Mouse (Mus musculus) kidney, embryonic 15.5 days (tissue): ENCODE results near the gene Cant1. TPM values are rescaled to one million over a fixed set of nuclear protein-coding genes. Genes with fewer than 3 reads are reported as not detected.

Experiments used
- ATAC-seq: fragments of 200-750 bp; cut with Nextera tagmentation; replicated peaks from 2 replicates; pipeline ENCODE4 v1.8.0; 2017; ENCODE audit warnings: moderate TSS enrichment; ENCODE audit not compliant: low FRiP score
- H3K27ac ChIP-seq: fragments of 300-500 bp; sonication (generic); 2 replicates; pipeline ENCODE4 v1.5.1; 2015; ENCODE audit warnings: mild to moderate bottlenecking, inconsistent platforms
- H3K27me3 ChIP-seq: fragments of 300-500 bp; sonication (generic); 2 replicates; pipeline ENCODE4 v1.6.1; 2015; ENCODE audit warnings: inconsistent platforms
- H3K36me3 ChIP-seq: fragments of 300-500 bp; sonication (generic); 2 replicates; pipeline ENCODE4 v1.6.1; 2015; ENCODE audit warnings: inconsistent platforms
- H3K4me1 ChIP-seq: fragments of 300-500 bp; sonication (generic); 2 replicates; pipeline ENCODE4 v1.6.1; 2015; ENCODE audit warnings: inconsistent platforms
- H3K4me2 ChIP-seq: fragments of 300-500 bp; sonication (generic); 2 replicates; pipeline ENCODE4 v1.6.1; 2015; ENCODE audit warnings: moderate library complexity, mild to moderate bottlenecking, inconsistent platforms
- H3K4me3 ChIP-seq: fragments of 300-500 bp; sonication (generic); replicated peaks from 2 replicates; pipeline ENCODE4 v1.5.1; 2015; ENCODE audit warnings: mild to moderate bottlenecking, inconsistent platforms
- H3K9ac ChIP-seq: fragments of 300-500 bp; sonication (generic); 2 replicates; pipeline ENCODE4 v1.6.1; 2015; ENCODE audit warnings: mild to moderate bottlenecking, inconsistent platforms
- H3K9me3 ChIP-seq: fragments of 300-500 bp; sonication (generic); replicated peaks from 2 replicates; pipeline ENCODE4 v1.6.1; 2016; ENCODE audit warnings: inconsistent platforms
- WGBS: fragments of 180-500 bp; shearing (Covaris S2); methylation state at CpG from one replicate; pipeline ENCODE4 v1.1.7; 2015; ENCODE audit warnings: mixed read lengths; 5-methylcytosine and 5-hydroxymethylcytosine counted together
- polyA plus RNA-seq: library from polyadenylated mRNA; unstranded; fragments of >200 nt; fragmentation: Nextera tagmentation; extraction: Ambion mirVana; gene quantifications from 2 replicates; pipeline ENCODE4 v1.2.1, GENCODE M21; 2015

The Cant1 gene
- polyA plus RNA-seq, 1 experiment from 2014 or later: 32.9 TPM

DNA sequence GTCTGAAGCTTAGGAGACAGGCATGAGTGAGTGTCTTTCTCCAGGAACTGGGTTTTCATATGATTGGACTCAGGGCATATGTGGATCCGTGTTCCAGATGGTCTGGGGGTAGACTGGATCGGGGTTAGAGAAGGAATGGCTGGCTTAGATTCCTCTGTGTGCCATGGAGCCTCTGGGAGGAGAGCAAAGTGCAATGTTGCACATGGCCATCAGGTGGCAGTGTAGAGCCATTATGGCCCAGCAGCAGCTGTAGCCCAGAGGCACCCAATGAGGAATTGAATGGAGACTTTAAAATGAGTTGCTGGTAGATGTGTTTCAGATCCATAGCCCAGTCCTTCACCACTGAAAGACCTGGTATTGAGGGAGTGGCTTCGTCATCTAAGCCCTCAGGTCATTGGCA is 27.0 kb upstream of the Cant1 start:
- Histone ChIP-seq H3K36me3 (no peaks in the 10 kb centered on the region), H3K27me3 (0 out of 2 replicates have a peak, but pooled peaks cover 4% of the 10 kb centered on the region), H3K4me3 (no peak overlapping the region), H3K9me3 (no peaks in the 10 kb centered on the region), H3K4me2 (no peak overlapping the region), H3K9ac (no peak overlapping the region), H3K4me1 (no peaks in the 10 kb centered on the region), H3K27ac (no peak overlapping the region)
- WGBS: 13% methylated on average over 3 of the region's 3 CpGs
- peak; percentile 61; the same call in 1 of the 2 replicates for ATAC-seq

DNA sequence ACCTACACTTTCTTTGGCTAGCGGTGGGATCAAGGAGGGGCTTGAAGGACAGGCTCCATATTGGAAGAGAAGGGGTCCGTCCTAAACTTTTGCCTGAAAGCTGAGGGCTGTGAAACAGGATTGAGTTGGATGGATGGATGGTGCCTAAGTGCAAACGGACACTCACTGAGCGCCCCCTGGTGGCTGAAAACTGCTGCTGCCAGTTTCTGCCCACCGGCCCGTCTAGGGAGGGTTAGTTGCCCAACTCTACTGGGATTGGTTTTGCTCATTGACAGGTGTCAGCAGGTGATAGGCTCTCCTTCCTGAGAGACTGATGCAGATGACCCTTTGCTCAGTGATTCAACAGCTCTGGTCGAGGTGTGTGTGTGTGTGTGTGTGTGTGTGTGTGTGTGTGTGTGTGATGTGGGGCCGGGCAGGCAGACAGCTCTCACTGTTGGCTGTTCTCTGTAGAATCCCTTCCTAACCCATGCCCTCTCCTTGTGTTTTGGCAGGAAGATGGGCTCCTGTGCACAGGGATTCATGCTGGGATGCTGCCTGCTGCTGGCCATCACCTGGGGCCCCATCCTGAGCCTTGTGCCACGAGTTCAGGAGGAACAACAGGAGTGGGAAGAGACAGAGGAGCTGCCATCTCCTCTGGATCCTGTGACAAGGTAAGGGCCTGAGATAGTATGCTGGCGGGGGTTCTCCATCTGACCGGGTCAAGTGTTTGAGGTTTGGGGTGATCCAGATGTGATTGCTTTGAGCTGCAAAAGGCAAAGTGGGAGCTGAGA is 24.5 kb upstream of the Cant1 start:
- Histone ChIP-seq H3K4me2 (no peak overlapping the region), H3K27ac (no peak overlapping the region), H3K9me3 (no peaks in the 10 kb centered on the region), H3K27me3 (0 out of 2 replicates have a peak, but pooled peaks cover 4% of the 10 kb centered on the region), H3K4me3 (no peak overlapping the region), H3K36me3 (no peaks in the 10 kb centered on the region), H3K4me1 (peaks cover 12% of the 10 kb centered on the region), H3K9ac (no peak overlapping the region)
- peak; percentile 30; the same call in 1 of the 2 replicates for ATAC-seq
- WGBS: 35% methylated on average over 11 of the region's 11 CpGs

GRCm38 (mm10) chr11:118442691-118443090 is 23.8 kb upstream of the Cant1 start:
- peaks cover 14% of the 10 kb centered on the region for H3K4me1 ChIP-seq
- H3K36me3 ChIP-seq: no peaks in the 10 kb centered on the region
- 0 out of 2 replicates have a peak, but pooled peaks cover 4% of the 10 kb centered on the region for H3K27me3 ChIP-seq
- no peak for ATAC-seq
- no peak overlapping the region for H3K27ac ChIP-seq
- WGBS: 78% methylated on average over 13 of the region's 13 CpGs
- no peaks in the 10 kb centered on the region for H3K9me3 ChIP-seq
- H3K4me3 ChIP-seq: no peak overlapping the region
- no peak overlapping the region for H3K4me2 ChIP-seq
- no peak overlapping the region for H3K9ac ChIP-seq

GRCm38 (mm10) chr11:118438665-118439414 is 20.0 kb upstream of the Cant1 start:
- WGBS: 31% methylated on average over 11 of the region's 11 CpGs
- H3K4me2 ChIP-seq: no peak overlapping the region
- peak overlapping the region; percentile 5; the same call in 1 of the 2 replicates for H3K9ac ChIP-seq
- no peak overlapping the region for H3K4me3 ChIP-seq
- no peaks in the 10 kb centered on the region for H3K9me3 ChIP-seq
- no peak for ATAC-seq
- H3K4me1 ChIP-seq: peaks cover 31% of the 10 kb centered on the region
- no peaks in the 10 kb centered on the region for H3K27me3 ChIP-seq
- H3K27ac ChIP-seq: no peak overlapping the region
- H3K36me3 ChIP-seq: no peaks in the 10 kb centered on the region

GRCm38 (mm10) chr11:118436471-118436935 is 17.6 kb upstream of the Cant1 start:
- H3K4me3 ChIP-seq: no peak overlapping the region
- 57% methylated on average over 6 of the region's 6 CpGs for WGBS
- peaks cover 50% of the 10 kb centered on the region for H3K4me1 ChIP-seq
- no peak overlapping the region for H3K9ac ChIP-seq
- no peak for ATAC-seq
- H3K4me2 ChIP-seq: no peak overlapping the region
- H3K27ac ChIP-seq: peak overlapping the region; percentile 37; the same call in 1 of the 2 replicates
- H3K36me3 ChIP-seq: no peaks in the 10 kb centered on the region
- no peaks in the 10 kb centered on the region for H3K27me3 ChIP-seq
- no peaks in the 10 kb centered on the region for H3K9me3 ChIP-seq

GRCm38 (mm10) chr11:118434093-118434492 is 15.2 kb upstream of the Cant1 start:
- Histone ChIP-seq H3K27ac (peak overlapping the region; percentile 71), H3K9ac (0 out of 2 replicates have a peak overlapping the region, but pooled peaks have one; percentile 4), H3K4me1 (peaks cover 65% of the 10 kb centered on the region), H3K9me3 (no peaks in the 10 kb centered on the region), H3K4me2 (peak overlapping the region; percentile 55), H3K36me3 (no peaks in the 10 kb centered on the region), H3K27me3 (no peaks in the 10 kb centered on the region), H3K4me3 (peak overlapping the region; percentile 28)
- 37% methylated on average over 13 of the region's 13 CpGs for WGBS
- ATAC-seq: no peak

DNA sequence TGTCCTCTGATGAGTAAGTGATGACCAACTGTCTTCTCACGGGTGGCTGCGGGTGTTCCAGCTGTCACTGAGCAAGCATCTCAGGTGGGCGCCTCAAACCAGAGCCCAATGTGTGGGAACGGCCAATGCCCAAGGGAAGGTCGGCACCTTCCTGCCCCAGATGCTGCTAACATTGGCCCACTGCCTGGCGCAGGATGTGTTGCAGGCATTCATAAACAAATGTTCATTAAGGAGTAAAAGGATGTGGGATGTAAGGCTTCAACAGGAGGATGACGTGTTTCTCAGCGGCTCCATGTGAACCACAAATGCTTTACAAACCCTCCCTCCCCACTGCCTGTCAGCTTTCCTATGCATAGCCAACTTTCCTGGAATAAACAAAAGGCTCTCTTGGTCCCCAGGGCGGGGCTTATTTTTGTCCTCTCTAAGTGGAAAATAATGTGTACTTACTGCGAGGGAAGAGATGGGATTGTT is 14.5 kb upstream of the Cant1 start:
- no peaks in the 10 kb centered on the region for H3K27me3 ChIP-seq
- ATAC-seq: no peak
- peak overlapping the region; percentile 28 for H3K4me3 ChIP-seq
- peaks cover 65% of the 10 kb centered on the region for H3K4me1 ChIP-seq
- H3K9me3 ChIP-seq: no peaks in the 10 kb centered on the region
- no peaks in the 10 kb centered on the region for H3K36me3 ChIP-seq
- peak overlapping the region; percentile 71 for H3K27ac ChIP-seq
- peak overlapping the region; percentile 55 for H3K4me2 ChIP-seq
- no peak overlapping the region for H3K9ac ChIP-seq
- 65% methylated on average over 10 of the region's 10 CpGs for WGBS

DNA sequence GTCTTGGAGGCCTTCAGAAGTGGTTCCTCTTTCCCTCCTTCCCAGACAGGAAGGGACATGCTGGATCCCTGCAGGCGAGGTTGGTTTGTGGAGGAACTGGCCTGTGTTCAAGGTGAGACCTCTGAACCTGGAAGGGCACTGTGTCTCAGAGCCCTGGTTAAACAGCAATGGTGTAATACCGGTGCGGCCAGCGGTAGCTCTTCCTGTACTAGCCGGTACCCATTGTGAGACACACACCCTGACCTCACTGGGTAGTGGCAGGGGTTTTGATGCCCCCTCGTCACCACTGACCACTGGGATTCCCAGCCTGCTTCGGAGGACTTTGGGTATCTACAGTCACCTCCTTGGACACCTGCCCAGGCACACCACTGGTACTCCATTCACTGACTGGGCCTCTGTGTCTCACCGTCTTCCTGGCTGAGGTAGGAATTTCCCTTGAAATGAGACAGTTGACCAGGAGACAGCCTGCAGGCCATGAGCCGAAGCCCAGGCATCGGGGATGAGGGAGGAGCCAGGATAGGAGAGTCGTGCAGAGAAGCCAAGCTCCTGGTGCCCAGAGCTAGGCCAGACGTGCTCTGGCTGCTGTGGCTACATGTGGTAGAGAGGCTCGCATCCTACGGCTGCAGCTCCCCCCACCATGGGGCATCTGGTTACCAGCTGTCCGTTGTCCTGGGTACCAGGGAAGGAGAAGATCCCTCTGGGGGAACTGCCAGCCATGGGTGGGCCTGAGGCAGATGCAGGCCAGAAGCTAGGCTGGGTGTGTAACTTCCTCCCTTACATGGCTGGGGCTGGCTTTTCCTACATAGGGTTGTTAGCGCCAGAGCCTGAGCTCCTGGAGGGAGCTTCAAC is 12.4 kb upstream of the Cant1 start:
- H3K9ac ChIP-seq: no peak overlapping the region
- no peaks in the 10 kb centered on the region for H3K36me3 ChIP-seq
- H3K4me2 ChIP-seq: no peak overlapping the region
- peaks cover 3% of the 10 kb centered on the region; the same call in 1 of the 2 replicates for H3K27me3 ChIP-seq
- WGBS: 79% methylated on average over 16 of the region's 16 CpGs
- H3K9me3 ChIP-seq: no peaks in the 10 kb centered on the region
- no peak overlapping the region for H3K4me3 ChIP-seq
- peaks cover 71% of the 10 kb centered on the region for H3K4me1 ChIP-seq
- ATAC-seq: no peak
- 0 out of 2 replicates have a peak overlapping the region, but pooled peaks have one; percentile 28 for H3K27ac ChIP-seq

GRCm38 (mm10) chr11:118430291-118430885 is 11.5 kb upstream of the Cant1 start:
- Histone ChIP-seq H3K9me3 (no peaks in the 10 kb centered on the region), H3K27ac (0 out of 2 replicates have a peak overlapping the region, but pooled peaks have one; percentile 62), H3K4me3 (no peak overlapping the region), H3K4me2 (no peak overlapping the region), H3K9ac (no peak overlapping the region), H3K36me3 (no peaks in the 10 kb centered on the region), H3K27me3 (peaks cover 11% of the 10 kb centered on the region; the same call in 1 of the 2 replicates), H3K4me1 (peaks cover 71% of the 10 kb centered on the region)
- WGBS: 30% methylated on average over 4 of the region's 4 CpGs
- ATAC-seq: no peak

DNA sequence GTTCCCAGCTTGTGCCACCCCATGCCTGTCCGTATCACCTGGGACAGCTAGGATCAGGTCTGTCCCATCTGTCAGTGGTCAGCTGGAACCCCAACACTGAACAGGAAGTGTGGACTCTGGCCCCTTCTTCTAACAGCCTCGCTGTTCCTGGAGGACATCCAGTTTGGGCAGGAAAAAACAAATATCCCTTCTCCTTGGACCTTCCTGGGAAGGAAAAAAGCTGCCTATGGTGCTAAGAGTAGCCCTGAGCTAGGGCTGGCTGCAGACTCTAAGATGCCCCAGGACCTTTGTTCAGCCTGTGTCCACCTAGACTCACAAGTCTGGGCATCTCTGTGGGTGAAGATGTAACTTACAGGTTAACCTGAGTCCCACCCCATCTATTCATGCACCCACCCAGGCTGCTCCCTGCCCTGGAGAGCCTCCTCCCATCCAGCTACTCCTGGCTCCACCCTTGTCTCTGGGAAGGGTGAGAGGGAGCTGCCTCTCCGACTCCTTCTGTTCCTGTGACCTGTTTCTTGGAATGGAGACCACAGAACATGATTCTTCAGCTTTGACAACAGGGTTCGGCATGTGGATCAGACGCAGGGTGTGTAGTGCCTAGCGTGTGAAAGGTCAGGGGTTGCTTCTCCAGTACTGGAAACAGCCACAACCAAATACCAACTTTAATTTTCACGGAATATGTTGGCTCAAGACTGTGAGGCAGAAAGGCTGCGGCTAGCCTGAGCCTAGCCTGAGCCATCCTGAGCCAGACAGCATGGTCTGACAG is 10.2 kb upstream of the Cant1 start:
- H3K4me1 ChIP-seq: peaks cover 67% of the 10 kb centered on the region

More for the DNA sequence above, 10.2 kb upstream of the Cant1 start:
- Histone ChIP-seq H3K4me2 (peak overlapping the region; percentile 65), H3K36me3 (no peaks in the 10 kb centered on the region), H3K4me3 (peak overlapping the region; percentile 39), H3K9me3 (no peaks in the 10 kb centered on the region), H3K9ac (0 out of 2 replicates have a peak overlapping the region, but pooled peaks have one; percentile 36), H3K27me3 (peaks cover 13% of the 10 kb centered on the region; the same call in 1 of the 2 replicates), H3K27ac (peak overlapping the region; percentile 76)
- ATAC-seq: 0 out of 2 replicates have a peak, but pooled peaks have one; percentile 24
- WGBS: 33% methylated on average over 8 of the region's 8 CpGs
